Mouse (Mus musculus): ENCODE results near the gene Rbm24.

Rbm24 gene

GRCm38 (mm10) chr13:46418141-46418601 lies at the start of gene Rbm24:
Gene Rbm24, plus strand, starts transcription at chr13:46418434.
- peak; percentile 19 for DNase-seq (ENCODE audit: low spot score)

- DNase-seq (ENCODE audit: low spot score), result no peak
These were observed 45.4 kb upstream of the Rbm24 start for GRCm38 (mm10) chr13:46372884-46373283.

GRCm38 (mm10) chr13:46375371-46375770 lies 42.9 kb upstream of the Rbm24 start:
- peak; percentile 34 for DNase-seq (ENCODE audit: low spot score)

- no peak for DNase-seq (ENCODE audit: low spot score)
These were observed 30.8 kb upstream of the Rbm24 start for GRCm38 (mm10) chr13:46387396-46387795.

GRCm38 (mm10) chr13:46391654-46392053 lies 26.6 kb upstream of the Rbm24 start:
- peak; percentile 17 for DNase-seq (ENCODE audit: low spot score)

GRCm38 (mm10) chr13:46392893-46393292 lies 25.3 kb upstream of the Rbm24 start:
- no peak for DNase-seq (ENCODE audit: low spot score)

- no peak for DNase-seq (ENCODE audit: low spot score)
These were observed 24.3 kb upstream of the Rbm24 start for GRCm38 (mm10) chr13:46393936-46394335.

GRCm38 (mm10) chr13:46397235-46397634 lies 21.0 kb upstream of the Rbm24 start:
- no peak for DNase-seq (ENCODE audit: low spot score)

- DNase-seq (ENCODE audit: low spot score), result no peak
These were observed 11.1 kb upstream of the Rbm24 start for GRCm38 (mm10) chr13:46407151-46407550.

GRCm38 (mm10) chr13:46412247-46412646 lies 6.0 kb upstream of the Rbm24 start:
- no peak for DNase-seq (ENCODE audit: low spot score)

- DNase-seq (ENCODE audit: low spot score), result no peak
These were observed 4.6 kb upstream of the Rbm24 start for GRCm38 (mm10) chr13:46413588-46413987.

- DNase-seq (ENCODE audit: low spot score), result no peak
These were observed 4.2 kb upstream of the Rbm24 start for GRCm38 (mm10) chr13:46414050-46414449.

- no peak for DNase-seq (ENCODE audit: low spot score)
These were observed 2.2 kb upstream of the Rbm24 start for GRCm38 (mm10) chr13:46416021-46416420.

GRCm38 (mm10) chr13:46417594-46417993 lies 640 bp upstream of the Rbm24 start:
- no peak for DNase-seq (ENCODE audit: low spot score)

- DNase-seq (ENCODE audit: low spot score), result peak; percentile 19
These were observed 704 bp downstream of the Rbm24 start for GRCm38 (mm10) chr13:46418731-46419545.

- no peak for DNase-seq (ENCODE audit: low spot score)
These were observed 1.4 kb downstream of the Rbm24 start for GRCm38 (mm10) chr13:46419648-46420047.

GRCm38 (mm10) chr13:46420095-46420494 lies 1.9 kb downstream of the Rbm24 start:
- DNase-seq (ENCODE audit: low spot score), result no peak

GRCm38 (mm10) chr13:46423805-46424204 lies 5.6 kb downstream of the Rbm24 start:
- DNase-seq (ENCODE audit: low spot score), result no peak

GRCm38 (mm10) chr13:46424376-46424775 lies 6.1 kb downstream of the Rbm24 start:
- no peak for DNase-seq (ENCODE audit: low spot score)

GRCm38 (mm10) chr13:46426651-46427269 lies 8.5 kb downstream of the Rbm24 start:
- no peak for DNase-seq (ENCODE audit: low spot score)

GRCm38 (mm10) chr13:46428964-46429363 lies 10.7 kb downstream of the Rbm24 start:
- no peak for DNase-seq (ENCODE audit: low spot score)

- no peak for DNase-seq (ENCODE audit: low spot score)
These were observed 11.6 kb downstream of the Rbm24 start for GRCm38 (mm10) chr13:46429866-46430265.

- no peak for DNase-seq (ENCODE audit: low spot score)
These were observed 15.8 kb downstream of the Rbm24 start for GRCm38 (mm10) chr13:46433880-46434560.
